In genomic region chr4:105338861-105339260, GRCm38 (mm10) we compare ENCODE assay signal across 10 mouse cellular contexts.
DNase-seq lines count a peak whose midpoint lies in the region; ATAC-seq and TF ChIP-seq lines count a peak whose summit lies in the region.
"Had no signal": no experiment of that assay in that cellular context is flagged by ENCODE, and none has a peak within 500 bp of the region (broad histone marks: within the 10 kb centered on the region; RNA-seq: fewer than 3 reads in every experiment).

No protein-coding gene starts in this region.

- peaks cover 9% of the 10 kb centered on the region; the same call in 1 of the 2 replicates for H3K4me1 ChIP-seq in heart, embryonic 10.5 days
- no peaks in the 10 kb centered on the region for H3K4me1 ChIP-seq in midbrain, embryonic 11.5 days (ENCODE audit: control insufficient read depth, insufficient read depth, low read length)
- H3K4me1 ChIP-seq in midbrain, embryonic 13.5 days (replicated peaks), result no peaks in the 10 kb centered on the region
- H3K4me1 ChIP-seq in stomach, postnatal 0 days (replicated peaks; ENCODE audit: control insufficient read depth, insufficient read depth), result no peaks in the 10 kb centered on the region
- H3K4me1 ChIP-seq: intestine, embryonic 15.5 days had no signal

- DNase-seq in heart, adult 18-20 months, result peak; percentile 48 to 69
- DNase-seq in heart, embryonic 10.5 days (ENCODE audit: low spot score), result no peak
- peak; percentile 78 for DNase-seq in midbrain, embryonic 11.5 days (ENCODE audit: low spot score, missing footprints)
- peak; percentile 47 for DNase-seq in heart, adult 9 months (ENCODE audit: low spot score in 2 of 2)
- no peak for DNase-seq in stomach, postnatal 0 days (ENCODE audit: low spot score)
- DNase-seq in cerebellum, adult 18-20 months, result no peak
- DNase-seq: cerebellum, adult 11-12 months had no signal

- no peak for ATAC-seq in midbrain, embryonic 11.5 days (ENCODE audit: low FRiP score)
- no peak for ATAC-seq in midbrain, embryonic 13.5 days
- peak; percentile 41; the same call in 1 of the 2 replicates for ATAC-seq in stomach, postnatal 0 days (ENCODE audit: low FRiP score, low TSS enrichment)
- ATAC-seq: intestine, embryonic 15.5 days; midbrain, embryonic 16.5 days had no signal

- no peak overlapping the region for H3K4me2 ChIP-seq in midbrain, embryonic 11.5 days
- H3K4me2 ChIP-seq in midbrain, embryonic 13.5 days (replicated peaks), result no peak overlapping the region
- H3K4me2 ChIP-seq in stomach, postnatal 0 days (replicated peaks; ENCODE audit: low read depth), result no peak overlapping the region
- H3K4me2 ChIP-seq: intestine, embryonic 15.5 days had no signal

- H3K27ac ChIP-seq in heart, embryonic 10.5 days, result no peak overlapping the region
- no peak overlapping the region for H3K27ac ChIP-seq in midbrain, embryonic 11.5 days (ENCODE audit: low read depth, low read length)
- no peak overlapping the region for H3K27ac ChIP-seq in midbrain, embryonic 13.5 days
- H3K27ac ChIP-seq in stomach, postnatal 0 days (replicated peaks), result no peak overlapping the region
- H3K27ac ChIP-seq: intestine, embryonic 15.5 days had no signal

- no peak for TF ChIP-seq EP300 in stomach, postnatal 0 days (optimal IDR thresholded peaks at IDR 0.05)

- TF ChIP-seq CTCF in stomach, postnatal 0 days (IDR thresholded peaks at IDR 0.05; ENCODE audit: low read depth), result no peak

- H3K27me3 ChIP-seq in heart, embryonic 10.5 days (ENCODE audit: insufficient read depth, poor library complexity, severe bottlenecking), result no peaks in the 10 kb centered on the region
- no peaks in the 10 kb centered on the region for H3K27me3 ChIP-seq in midbrain, embryonic 11.5 days (ENCODE audit: control insufficient read depth, insufficient read depth, low read length)
- no peaks in the 10 kb centered on the region for H3K27me3 ChIP-seq in midbrain, embryonic 13.5 days
- no peaks in the 10 kb centered on the region for H3K27me3 ChIP-seq in stomach, postnatal 0 days (ENCODE audit: control insufficient read depth, insufficient read depth, low read length)
- H3K27me3 ChIP-seq: intestine, embryonic 15.5 days had no signal

- H3K36me3 ChIP-seq in heart, embryonic 10.5 days, result no peaks in the 10 kb centered on the region
- H3K36me3 ChIP-seq in midbrain, embryonic 11.5 days (ENCODE audit: control insufficient read depth, insufficient read depth, low read length), result no peaks in the 10 kb centered on the region
- H3K36me3 ChIP-seq in midbrain, embryonic 13.5 days, result no peaks in the 10 kb centered on the region
- H3K36me3 ChIP-seq in stomach, postnatal 0 days (ENCODE audit: control insufficient read depth, insufficient read depth, low read length), result no peaks in the 10 kb centered on the region
- H3K36me3 ChIP-seq: intestine, embryonic 15.5 days had no signal

- H3K9ac ChIP-seq in midbrain, embryonic 11.5 days (ENCODE audit: low read length), result no peak overlapping the region
- no peak overlapping the region for H3K9ac ChIP-seq in midbrain, embryonic 13.5 days (replicated peaks)
- H3K9ac ChIP-seq in stomach, postnatal 0 days (ENCODE audit: low read length), result no peak overlapping the region
- H3K9ac ChIP-seq: intestine, embryonic 15.5 days had no signal

- WGBS in heart, embryonic 10.5 days, result 45% methylated on average over 7 of the region's 7 CpGs
- 84% methylated on average over 7 of the region's 7 CpGs for WGBS in midbrain, embryonic 11.5 days
- WGBS in midbrain, embryonic 13.5 days, result 84% methylated on average over 7 of the region's 7 CpGs
- WGBS in stomach, postnatal 0 days, result 52% methylated on average over 7 of the region's 7 CpGs

- H3K4me3 ChIP-seq in heart, embryonic 10.5 days, result no peak overlapping the region
- H3K4me3 ChIP-seq in midbrain, embryonic 11.5 days (ENCODE audit: low read depth, low read length), result no peak overlapping the region
- no peak overlapping the region for H3K4me3 ChIP-seq in midbrain, embryonic 13.5 days (replicated peaks)
- no peak overlapping the region for H3K4me3 ChIP-seq in stomach, postnatal 0 days (ENCODE audit: low read depth, low read length)
- H3K4me3 ChIP-seq: intestine, embryonic 15.5 days had no signal

- no peaks in the 10 kb centered on the region for H3K9me3 ChIP-seq in heart, embryonic 10.5 days
- no peaks in the 10 kb centered on the region for H3K9me3 ChIP-seq in midbrain, embryonic 11.5 days (ENCODE audit: control insufficient read depth, low read length)
- H3K9me3 ChIP-seq in midbrain, embryonic 13.5 days, result no peaks in the 10 kb centered on the region
- no peaks in the 10 kb centered on the region for H3K9me3 ChIP-seq in stomach, postnatal 0 days (ENCODE audit: control insufficient read depth, low read length)
- H3K9me3 ChIP-seq: intestine, embryonic 15.5 days had no signal

Comparison
In these comparisons a context has a peak if more than half of its experiments do, and no peak if none do; other contexts are left out.
1. DNase-seq: peak in heart, adult 18-20 months (2 of 2), midbrain, embryonic 11.5 days (single experiment) and heart, adult 9 months (2 of 2); none in heart, embryonic 10.5 days (single experiment), stomach, postnatal 0 days (single experiment) and cerebellum, adult 18-20 months (0 of 2).